Mouse (Mus musculus): Measurements from ENCODE around the gene Tmem131.

DNA sequence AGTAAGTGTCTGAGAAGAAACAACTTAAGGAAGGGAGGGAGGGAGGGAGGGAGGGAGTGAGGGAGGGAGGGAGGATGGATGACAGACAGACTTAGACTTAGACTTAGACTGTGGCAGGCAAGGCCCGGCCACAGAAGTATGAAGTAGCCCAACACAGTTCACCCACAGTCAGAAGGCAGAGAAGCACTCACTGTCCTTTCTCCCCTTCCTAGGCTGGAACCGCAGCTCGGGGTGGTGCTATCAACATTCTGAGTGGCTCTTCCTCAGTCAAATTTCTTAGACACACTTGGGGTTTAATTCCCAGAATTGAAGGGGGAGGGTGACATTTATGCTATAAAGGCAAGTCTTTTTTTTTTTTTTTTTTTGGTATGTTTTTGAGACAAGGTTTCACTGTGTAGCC is 51.0 kb downstream of the Tmem131 start:
- no peak for TF ChIP-seq CEBPB (IDR thresholded peaks at IDR 0.05; ENCODE audit: insufficient read depth, poor library complexity, severe bottlenecking)
- TF ChIP-seq POLR2AphosphoS2 (IDR thresholded peaks at IDR 0.05; ENCODE audit: insufficient read length, low read depth), result no peak
- TF ChIP-seq POLR2A (IDR thresholded peaks at IDR 0.05; ENCODE audit: insufficient read length, low read depth), result no peak
- TF ChIP-seq E2F4 (IDR thresholded peaks at IDR 0.05; ENCODE audit: insufficient read depth), result no peak
- TF ChIP-seq MAX (IDR thresholded peaks at IDR 0.05; ENCODE audit: low read depth), result no peak
- no peak for TF ChIP-seq USF1 (IDR thresholded peaks at IDR 0.05; ENCODE audit: low read depth)
- TF ChIP-seq MYOG (IDR thresholded peaks at IDR 0.05; ENCODE audit: control insufficient read depth in 1 of 3, insufficient read depth in 1 of 3, insufficient read length in 2 of 3, low read depth in 2 of 3), result no peak
- no peak for TF ChIP-seq SRF (IDR thresholded peaks at IDR 0.05; ENCODE audit: control insufficient read depth, insufficient read length, low read depth)
- no peak for TF ChIP-seq MYOD1 (IDR thresholded peaks at IDR 0.05; ENCODE audit: control insufficient read depth in 1 of 3, insufficient read length in 2 of 3, low read depth in 2 of 3)
- no peak for TF ChIP-seq TCF12 (IDR thresholded peaks at IDR 0.05; ENCODE audit: insufficient read depth, poor library complexity, severe bottlenecking)

Measured in myocyte (in vitro differentiated cells).